Mouse (Mus musculus) cerebellum, postnatal 4 days (tissue): ENCODE measurements around the gene Rapgef4.

Experiments used
- DNase-seq, 2 experiments: peaks; one replicate each; pipeline ENCODE4 v3.0.0; 2022; ENCODE audit warnings: low spot score in 2 of 2, mixed read lengths in 1 of 2

Rapgef4 gene

GRCm38 (mm10) chr2:71980771-71981342, at the start of gene Rapgef4:
Gene Rapgef4 (plus strand): TSS chr2:71981240.
- DNase-seq, result peak in 1 of 2 experiments; percentile 31

GRCm38 (mm10) chr2:71934046-71934445, 47.0 kb upstream of the Rapgef4 start:
- no peak for DNase-seq

DNA sequence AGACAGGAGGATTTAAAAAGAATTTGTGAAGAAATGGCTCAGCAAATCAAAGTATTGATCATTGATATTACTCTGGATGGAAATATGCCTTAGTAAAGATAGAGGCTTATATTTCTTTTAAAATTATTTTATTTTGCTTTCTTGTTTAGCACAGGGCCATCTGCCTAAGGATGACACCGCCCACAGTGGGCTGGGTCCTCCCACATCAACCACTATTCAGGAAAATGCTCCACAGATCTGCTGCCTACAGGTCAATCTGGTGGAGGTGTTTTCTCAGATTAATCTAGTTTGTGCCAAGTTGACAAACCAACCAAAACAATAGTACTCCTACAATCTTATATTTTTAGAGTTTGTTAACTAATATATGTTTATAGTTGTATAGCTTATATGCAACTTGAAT, 44.3 kb upstream of the Rapgef4 start:
- no peak for DNase-seq

GRCm38 (mm10) chr2:71937649-71938308, 43.3 kb upstream of the Rapgef4 start:
- no peak for DNase-seq

DNA sequence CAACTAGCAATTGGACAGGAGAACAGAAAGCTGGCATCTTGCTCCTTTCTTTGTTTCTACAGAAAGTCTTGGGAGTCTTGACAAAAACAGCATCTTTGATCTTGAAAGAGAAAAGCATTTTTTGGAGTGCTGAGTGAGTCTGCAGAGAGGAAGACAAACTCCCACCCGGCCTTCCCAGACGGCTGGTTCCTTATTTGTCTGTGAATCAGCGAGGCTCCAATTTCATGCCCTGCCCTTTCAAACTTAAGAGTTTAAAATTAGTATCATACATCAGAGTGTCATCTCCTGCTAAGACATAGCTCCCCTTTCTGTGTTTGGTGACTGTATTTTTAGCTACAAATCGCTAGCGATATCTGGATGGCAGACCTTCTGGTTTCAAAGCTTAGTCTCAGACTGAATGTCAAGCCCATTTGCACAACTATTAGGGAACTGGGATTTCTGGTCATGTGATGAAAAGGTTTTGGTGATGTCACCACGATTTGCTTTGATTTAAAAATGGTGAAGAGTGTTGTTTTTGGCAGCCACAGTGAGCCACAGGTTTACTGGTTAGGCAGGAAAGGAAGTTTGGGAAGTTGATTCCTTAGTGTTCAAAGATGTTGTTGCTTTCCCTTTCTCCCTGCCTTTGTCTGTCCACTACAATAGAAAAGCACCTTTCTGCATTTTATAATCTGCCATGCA, 42.2 kb upstream of the Rapgef4 start:
- no peak for DNase-seq

DNA sequence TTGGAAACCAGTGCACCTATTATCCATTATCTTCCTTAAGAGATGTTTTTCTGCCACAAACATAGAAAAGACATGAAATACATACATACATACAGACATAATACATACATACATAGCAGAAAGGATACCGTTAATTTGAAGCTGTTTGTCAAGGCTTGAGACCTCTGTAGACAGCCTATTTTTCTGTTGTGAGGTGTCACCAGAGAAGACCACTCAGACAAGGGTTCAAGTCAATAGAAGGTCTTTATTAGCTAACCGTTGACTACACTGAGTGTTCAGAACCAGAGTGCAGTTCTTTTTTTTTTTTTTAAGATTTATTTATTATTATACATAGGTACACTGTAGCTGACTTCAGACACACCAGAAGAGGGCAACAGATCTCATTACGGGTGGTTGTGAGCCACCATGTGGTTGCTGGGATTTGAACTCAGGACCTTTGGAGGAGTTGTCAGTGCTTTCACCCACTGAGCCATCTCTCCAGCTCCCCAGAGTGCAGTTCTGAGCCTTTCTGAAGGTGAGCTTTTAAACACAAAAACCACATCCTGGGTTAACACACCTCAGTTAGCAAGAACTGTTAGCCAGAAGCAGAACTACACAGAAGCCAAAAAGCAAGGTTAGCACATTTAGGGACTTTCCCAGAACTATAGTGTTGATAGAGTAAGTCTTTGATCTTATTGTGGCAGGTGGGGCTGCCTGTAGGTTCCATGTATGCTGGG, 39.9 kb upstream of the Rapgef4 start:
- DNase-seq, result no peak

- DNase-seq, result no peak
Measured at GRCm38 (mm10) chr2:71941721-71942087, 39.3 kb upstream of the Rapgef4 start.

DNA sequence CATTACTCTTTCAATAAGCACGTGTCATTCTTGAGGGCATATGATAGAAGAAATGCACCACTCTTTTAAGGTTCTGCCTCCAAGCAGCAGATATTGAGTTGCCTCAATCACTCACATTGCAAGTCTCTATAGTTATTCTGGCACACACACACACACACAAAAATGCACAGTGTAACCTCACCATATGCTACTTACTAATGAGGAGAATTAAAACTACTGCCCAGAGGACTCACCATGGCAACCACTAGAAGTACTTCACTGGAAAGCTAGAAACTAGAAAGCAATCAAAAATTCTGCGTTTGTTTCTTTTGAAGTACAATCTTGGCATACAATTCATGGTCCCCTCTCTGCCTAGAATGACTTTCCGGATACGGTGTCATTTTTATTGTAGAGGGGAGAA, 29.8 kb upstream of the Rapgef4 start:
- DNase-seq, result no peak

DNA sequence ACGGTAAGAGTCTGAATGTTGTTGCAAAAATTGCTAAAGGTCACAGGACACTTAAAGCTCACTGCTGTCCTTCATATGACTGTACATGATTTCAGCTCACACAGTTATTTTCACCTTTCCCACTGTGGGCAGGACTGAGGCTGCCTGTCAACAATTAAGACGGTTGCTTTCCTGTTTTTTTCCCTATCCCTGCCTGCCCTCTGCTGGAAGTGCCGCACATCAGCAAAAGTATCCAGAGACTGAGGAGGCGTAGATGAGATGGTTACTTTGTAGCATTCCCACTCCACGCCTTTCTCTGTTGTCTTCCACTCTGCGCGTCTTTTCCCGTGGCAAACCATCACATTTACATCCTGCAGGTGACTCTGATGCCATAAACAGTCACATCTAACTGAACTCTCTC, 25.4 kb upstream of the Rapgef4 start:
- DNase-seq, result peak in 1 of 2 experiments; percentile 50

DNA sequence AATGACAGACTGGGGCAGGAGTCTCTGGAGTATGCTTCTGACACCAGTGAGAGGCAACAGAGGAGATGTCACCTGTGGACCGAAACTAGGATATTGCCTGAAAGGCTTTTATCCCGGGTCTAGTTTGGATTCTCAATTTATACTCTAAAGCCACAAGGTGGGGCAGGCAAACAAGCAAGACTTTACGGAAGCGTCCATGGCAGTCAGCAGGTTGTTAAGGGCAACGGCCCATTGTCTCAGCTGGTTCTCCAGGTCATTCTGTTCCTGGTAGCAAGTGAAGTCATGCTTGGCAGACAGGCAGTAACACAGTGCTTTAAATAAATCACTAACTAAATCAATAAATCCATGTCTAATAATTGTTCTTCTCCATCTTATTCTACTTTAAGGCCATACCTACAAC, 24.6 kb upstream of the Rapgef4 start:
- DNase-seq, result no peak

GRCm38 (mm10) chr2:71957951-71958350, 23.1 kb upstream of the Rapgef4 start:
- no peak for DNase-seq

DNA sequence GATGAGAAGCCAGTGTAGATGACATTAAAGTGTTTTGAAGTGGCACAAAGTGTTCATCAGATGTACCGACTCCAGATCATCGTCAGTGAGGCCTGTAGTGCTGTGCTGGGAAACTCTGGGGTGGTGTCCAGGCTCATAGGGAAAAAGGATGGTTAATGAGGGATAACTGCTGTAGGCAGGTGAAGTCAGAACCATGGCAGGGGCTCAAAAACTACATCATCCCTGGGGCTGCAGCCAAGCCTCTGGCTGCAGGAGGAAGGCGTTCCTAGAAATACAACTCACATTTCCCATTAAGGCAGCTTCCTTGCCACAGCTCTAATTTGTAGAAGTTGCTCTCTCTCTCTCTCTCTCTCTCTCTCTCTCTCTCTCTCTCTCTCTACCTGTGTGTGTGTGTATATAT, 22.6 kb upstream of the Rapgef4 start:
- DNase-seq, result no peak

DNA sequence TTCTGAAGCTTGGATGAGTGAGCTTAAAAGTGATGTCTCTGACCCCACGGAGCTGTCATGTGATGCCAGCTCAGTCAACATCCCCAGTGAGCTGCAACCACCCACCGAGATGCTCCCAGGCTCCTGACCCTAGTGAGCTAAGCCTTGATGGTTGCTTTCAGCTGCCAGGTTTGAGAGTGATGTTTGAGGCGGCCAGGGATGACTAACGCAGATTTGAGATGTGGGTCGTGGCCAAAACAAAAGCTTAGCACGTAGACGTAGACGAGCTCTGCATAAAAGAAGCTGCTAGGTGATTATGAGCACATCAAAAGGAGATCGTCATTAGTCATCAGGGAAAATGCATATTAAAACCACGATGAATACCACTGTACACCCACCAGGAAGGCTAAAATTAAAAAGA, 16.8 kb upstream of the Rapgef4 start:
- DNase-seq, result no peak

DNA sequence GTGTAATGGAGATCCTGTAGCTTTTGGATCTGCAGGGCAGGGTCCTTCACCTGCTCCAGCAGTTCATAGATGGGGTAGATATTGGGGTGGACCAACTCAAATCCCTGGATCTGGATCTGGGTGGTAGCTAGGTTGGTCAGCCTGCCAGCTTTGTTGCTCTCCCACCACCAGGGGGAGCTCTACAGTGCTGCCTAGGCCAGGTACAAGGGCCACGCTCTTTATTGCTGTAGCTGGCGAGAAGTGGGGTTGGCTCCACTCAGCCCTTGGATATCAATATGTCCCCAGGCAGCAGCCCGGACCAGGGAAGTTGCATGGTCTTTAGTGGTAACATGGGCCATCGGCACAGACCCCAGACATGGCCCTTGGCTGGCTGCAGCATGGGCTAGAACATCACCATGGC, 15.6 kb upstream of the Rapgef4 start:
- peak in 1 of 2 experiments; percentile 25 for DNase-seq

DNA sequence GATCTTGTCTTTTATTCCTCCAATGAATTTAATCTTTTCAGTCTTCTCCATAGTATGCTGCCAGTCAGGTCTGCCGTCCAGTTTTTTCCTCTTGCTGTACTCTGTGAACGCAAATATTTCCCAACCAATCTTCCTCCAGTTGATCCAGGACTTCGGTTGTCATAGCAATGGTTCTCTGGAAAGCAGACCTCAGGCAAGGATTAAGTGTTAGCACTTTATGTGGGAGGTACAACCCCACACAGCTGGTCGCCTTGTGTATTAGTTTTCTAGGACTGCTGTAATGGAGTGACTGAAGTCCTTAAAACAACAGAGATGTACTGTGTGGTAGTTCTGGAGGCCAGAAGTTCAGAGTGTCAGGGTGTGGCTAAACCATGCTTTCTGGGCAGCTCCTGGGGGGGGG, 14.3 kb upstream of the Rapgef4 start:
- DNase-seq, result no peak

DNA sequence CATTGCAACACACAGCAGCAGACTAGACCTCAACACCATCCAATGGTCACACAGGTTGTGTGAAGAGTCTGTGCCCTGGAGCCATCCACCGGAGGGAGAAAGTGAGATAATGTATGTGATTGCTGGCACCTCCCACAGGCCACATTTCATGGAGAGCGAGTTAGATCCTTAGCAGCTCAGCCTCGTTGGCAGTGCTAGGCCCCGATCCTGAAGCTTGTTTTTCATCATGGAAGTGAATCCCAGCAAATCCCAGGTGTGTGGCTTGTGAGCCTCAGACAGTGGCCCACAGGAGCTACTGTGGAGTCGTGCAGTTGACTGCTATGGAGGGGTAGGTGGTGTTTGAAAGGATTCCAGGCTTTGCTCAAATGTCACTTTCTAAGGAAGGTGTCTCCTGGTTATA, 13.2 kb upstream of the Rapgef4 start:
- DNase-seq, result no peak

DNA sequence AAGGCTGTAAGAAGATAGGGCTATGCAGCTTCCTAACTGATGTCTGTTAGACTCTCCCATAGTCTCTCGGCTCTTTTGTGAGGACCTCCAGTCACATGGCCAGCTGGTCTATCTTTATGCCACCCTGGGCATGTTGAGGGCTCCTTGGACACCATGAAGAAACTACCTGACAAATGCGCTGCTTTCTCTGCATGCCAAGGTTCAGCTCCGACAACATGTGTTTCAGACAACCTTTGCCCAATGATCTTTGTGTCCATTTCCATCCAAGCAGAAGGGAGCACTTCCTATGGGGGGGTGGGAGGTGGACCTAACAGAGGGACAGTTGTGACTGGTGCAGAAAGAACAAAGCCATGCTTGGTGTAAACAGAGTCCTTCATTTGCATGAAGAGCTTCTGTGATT, 7.4 kb upstream of the Rapgef4 start:
- no peak for DNase-seq

DNA sequence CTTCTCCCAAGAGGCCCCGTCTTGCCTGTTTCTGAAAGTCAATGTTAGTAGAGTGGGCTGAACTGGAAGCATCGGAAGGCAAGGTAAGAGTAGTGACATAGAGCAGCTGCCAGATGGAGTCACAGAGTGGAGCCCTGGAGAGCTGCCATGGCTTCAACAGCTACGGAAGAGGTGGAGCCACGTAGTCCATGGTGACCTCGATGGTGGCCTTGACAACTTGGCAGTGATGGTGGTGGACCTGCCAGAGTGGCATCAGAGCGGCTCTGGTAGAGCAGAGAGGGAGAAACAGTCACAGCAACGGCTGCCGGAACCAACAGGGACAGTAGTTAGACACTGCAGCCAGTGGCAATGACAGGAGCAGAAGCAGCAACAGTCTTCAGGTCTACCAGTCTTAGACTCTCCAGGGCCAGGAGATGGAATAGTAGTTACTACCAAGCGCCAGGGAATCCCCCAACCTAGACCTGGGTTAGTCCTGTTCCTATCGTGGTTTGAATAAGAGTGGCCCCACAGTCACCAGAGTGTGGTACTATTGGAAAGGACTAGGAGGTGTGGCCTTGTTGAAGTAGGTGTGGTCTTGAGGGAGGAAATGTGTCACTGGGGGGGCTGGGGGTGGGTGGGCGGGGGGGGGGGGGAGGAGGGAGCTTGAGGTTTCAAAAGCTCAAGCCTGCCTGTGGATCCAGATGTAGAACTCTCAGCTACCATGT, 6.7 kb upstream of the Rapgef4 start:
- DNase-seq, result peak in 1 of 2 experiments; percentile 59

- no peak for DNase-seq
Measured at GRCm38 (mm10) chr2:71979981-71980380, 1.1 kb upstream of the Rapgef4 start.

DNA sequence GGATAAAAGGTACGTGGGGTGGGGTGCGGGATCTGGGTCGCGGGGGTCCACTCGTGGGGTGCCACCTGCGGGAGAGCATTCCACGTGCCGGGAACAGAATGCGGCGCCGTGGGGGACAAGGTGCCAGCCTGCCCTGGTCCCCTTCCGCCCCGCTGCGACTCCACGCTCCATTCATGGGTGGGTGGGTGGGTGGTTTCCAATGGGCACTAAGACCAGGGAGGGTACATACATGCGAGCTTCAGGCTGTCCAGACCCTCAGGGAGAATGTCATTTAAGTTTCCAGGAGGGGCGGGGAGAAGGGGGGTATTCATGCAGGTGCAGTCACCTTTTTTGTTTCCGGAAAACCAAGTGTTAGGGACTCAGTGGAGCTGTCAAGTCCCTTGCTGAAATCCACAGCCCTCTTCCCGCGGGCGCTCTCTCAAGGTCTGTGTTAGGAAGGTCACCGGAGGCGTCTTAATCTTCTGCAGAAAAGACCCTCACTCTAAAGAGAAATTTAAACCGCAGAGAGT, 357 bp downstream of the Rapgef4 start:
- DNase-seq, result peak in 1 of 2 experiments; percentile 30

GRCm38 (mm10) chr2:71981896-71982295, 856 bp downstream of the Rapgef4 start:
- no peak for DNase-seq
